Mouse (Mus musculus) frontal cortex, postnatal 25 days (tissue): ENCODE measurements around the gene Degs2.

ENCODE experiments used
- DNase-seq, 2 experiments: peaks; one replicate each; pipeline ENCODE4 v3.0.0; 2022; ENCODE audit warnings: low spot score in 2 of 2

The Degs2 gene

DNA sequence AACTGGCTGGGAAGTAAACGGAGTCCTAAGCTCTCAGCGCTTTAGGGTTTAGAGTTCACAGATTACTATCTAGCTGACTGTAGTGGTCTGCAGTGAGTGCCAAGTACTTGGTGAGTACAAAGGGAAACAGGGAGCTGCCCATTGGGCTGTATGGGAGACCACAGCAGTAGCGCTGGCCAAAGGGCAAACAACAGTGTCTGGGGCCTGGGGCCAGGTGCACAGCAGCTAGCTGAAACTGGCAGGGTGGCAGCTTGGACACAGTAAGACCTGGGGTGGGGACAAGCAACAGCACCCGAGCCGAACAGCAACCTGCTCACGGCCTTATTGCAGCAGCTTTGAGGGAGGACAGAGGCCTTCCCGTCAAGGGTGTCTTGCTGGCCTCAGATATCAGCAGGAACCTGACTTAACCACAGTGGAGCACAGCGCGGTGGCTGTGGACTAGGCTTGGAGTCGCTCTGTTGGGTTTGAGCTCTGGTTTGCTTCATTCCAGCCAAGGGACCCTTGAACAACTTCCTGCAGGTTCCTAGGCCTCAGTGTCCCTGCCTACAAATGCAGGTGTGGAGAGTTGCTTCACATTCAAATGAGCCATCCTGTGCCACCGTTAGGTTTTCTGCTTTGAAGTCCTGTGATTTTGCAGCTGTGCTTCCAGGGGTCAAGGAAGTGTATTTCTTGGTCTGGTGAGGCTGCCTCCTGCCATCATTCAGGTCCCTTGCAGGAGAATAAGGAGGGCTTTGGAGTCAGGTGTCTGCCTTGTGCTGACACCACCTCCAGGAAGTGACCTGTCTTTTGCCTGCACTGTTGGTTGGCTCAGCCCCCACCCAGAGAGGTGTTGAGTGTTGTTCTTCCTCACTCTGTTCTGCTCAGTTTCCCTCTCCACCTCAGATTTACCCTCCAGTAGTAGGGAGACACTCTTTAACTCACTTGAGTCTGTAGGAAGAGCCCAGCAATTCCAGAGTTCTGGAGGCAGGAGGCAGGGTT lies 48.5 kb downstream of the Degs2 start:
- no peak for DNase-seq

DNA sequence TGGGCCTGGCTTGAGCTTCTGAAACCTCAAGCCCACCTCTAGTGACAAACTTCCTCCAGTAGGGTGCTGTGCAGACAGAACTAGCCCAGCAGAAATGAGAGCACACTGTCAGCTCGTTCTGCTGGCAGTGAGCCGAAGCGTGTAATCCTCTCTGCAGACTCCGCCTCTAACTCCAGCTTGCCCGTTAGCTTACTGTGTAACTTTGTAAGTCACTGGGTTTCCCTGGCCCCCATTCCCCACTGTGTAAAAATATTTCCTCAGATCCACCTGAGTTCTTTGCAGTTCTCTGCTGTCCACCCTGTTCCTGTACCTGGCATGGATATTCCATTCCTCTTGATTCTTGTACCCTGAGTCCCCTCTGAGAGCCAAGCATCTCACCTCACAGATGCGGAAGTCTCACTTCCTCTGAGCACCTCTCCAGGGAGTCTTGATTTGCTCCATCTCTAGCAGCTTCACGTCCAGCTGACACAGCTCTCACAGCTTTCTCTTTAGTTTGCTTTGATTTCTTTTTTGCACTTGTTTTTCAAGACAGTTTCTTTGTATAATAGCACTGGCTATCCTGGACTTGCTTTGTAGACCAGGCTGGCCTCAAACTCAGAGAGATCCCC lies 51.0 kb downstream of the Degs2 start:
- DNase-seq, result no peak

GRCm38 (mm10) chr12:108647784-108648183 lies 54.3 kb downstream of the Degs2 start:
- DNase-seq, result no peak

GRCm38 (mm10) chr12:108646234-108646633 lies 55.9 kb downstream of the Degs2 start:
- no peak for DNase-seq

GRCm38 (mm10) chr12:108642019-108642418 lies 60.1 kb downstream of the Degs2 start:
- no peak for DNase-seq

GRCm38 (mm10) chr12:108639126-108639525 lies 63.0 kb downstream of the Degs2 start:
- no peak for DNase-seq

GRCm38 (mm10) chr12:108637440-108637839 lies 64.7 kb downstream of the Degs2 start:
- DNase-seq, result no peak

DNA sequence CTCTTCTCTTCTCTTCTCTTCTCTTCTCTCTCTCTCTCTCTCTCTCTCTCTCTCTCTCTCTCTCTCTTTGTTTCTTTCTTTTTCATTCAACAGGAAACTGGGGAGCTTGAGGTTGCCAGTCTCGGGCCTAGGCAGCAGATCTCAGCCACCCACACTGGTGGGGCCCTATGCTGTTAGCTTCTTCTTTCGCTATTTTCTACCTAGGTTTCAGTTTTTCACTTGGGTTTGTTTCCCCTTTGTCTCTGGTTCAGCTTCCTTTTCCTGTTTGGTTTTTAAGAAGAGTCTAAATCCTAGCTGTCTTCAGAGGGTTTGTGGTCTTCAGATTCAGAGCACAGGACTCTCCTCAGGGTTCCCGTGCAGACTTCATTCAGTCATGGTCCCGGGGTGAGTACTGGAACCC lies 66.6 kb downstream of the Degs2 start:
- no peak for DNase-seq

- no peak for DNase-seq
Measured at GRCm38 (mm10) chr12:108634031-108634430, 68.1 kb downstream of the Degs2 start.

DNA sequence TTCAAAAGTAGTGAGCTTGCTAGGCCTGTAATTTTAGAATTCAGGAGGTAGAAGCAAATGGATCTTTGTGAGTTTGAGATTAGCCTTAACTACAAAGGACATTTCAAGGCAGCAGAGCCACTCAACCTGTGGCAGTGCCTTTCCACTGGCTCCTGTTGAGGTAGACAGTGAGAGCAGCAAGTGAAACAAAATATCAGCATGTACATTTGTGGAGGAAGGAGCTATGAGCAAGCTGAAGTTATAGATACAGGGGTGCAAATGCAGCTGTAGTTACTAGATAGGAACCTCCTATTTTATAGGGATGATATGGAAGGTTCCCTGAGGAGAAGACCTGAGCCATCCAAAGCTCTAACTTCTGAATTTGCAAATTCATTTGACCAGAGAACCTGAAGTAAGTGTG lies 69.6 kb downstream of the Degs2 start:
- DNase-seq, result no peak

DNA sequence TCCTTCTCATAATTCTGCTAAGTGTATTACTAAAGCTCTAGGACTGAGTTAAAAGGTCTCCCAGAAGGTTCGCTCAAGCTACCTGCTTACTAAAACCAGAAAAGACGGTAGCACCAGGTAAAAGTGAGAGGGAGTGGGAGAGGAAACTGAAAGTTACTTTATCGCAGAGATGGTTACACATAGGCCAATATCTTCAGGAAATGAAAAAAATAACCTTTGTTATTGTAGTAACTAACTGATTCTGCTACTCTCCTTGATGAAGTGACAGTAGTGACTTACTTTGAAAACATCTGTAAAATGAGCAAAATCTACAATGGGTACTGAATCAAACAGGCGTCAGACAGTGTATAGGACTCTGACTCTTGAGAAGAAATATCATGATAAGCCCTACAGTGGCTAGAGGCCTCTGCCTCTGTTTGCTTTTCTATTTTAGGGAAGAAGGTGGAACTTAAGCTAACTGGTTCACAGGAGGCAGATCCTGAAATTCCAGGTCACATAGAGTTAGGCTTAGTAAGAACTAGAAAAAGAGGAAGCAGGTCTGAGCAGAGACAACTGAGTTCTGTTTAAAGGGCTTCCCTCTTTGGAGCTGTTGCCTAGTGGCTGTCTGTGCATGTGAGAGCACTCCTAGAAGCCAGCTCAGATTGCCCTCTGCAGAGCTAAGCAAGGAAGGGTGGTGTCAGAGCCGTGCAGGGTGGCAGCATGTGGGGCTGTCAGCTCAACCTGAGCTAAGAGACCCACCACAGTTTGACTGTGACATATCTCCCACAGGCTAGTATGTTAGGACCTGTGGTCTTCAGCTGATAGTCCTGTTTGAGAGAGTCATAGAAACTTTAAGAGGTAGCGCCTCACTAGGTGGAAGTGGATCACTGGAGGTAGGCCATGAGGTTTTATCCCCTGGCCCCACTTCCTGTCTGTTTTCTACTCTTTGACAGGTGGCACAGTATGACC lies 71.1 kb downstream of the Degs2 start:
- no peak for DNase-seq

DNA sequence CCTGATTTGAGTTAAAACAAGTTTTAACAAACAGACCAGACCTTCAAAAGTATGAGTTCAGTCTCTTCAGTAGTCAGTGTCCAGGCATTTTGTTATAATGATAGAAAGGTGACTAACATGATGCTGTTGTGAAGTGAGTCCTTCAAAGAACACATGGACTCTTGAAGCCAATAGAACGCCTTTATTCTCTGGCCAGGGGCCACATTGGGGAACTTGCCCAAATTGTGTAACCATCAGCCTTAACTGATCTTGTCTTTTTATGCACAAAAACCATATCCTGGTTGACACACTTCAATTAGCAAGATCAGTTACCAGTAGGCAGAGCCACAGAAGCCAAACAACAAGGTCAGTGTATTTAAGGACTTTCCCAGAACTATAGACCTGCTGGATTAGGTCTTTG lies 72.6 kb downstream of the Degs2 start:
- no peak for DNase-seq
